Mouse (Mus musculus): ENCODE results near the gene Klhl29. TPM values are rescaled to one million over a fixed set of nuclear protein-coding genes. Genes with fewer than 3 reads are reported as not detected.

The Klhl29 gene
- polyA plus RNA-seq, 1 experiment from 2014 or later, result 2.3 TPM

DNA sequence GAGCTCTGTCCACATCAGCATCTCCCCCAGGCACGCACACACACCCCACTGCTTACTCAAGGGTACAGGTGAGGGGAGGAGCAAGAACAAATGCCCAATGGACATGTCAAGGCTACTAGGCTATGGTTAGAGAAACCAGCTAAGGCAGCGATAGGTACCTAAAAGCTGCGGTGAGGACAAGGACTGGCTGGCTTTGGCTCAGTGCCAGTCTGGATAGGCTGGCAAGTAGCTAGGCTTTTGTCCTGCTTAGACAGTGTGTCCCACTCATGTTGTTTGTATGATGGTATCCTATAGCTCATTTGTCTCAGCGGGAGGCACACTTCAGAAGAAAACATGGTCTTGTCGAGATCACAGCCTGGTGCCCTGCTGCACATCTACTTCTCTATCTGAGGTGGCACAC lies 258.9 kb downstream of the Klhl29 start:
- no peaks in the 10 kb centered on the region for H3K27me3 ChIP-seq
- peaks cover 19% of the 10 kb centered on the region for H3K4me1 ChIP-seq
- no peak overlapping the region for H3K9ac ChIP-seq
- H3K36me3 ChIP-seq, result peaks cover 2% of the 10 kb centered on the region; the same call in 1 of the 2 replicates
- no peaks in the 10 kb centered on the region for H3K9me3 ChIP-seq
- H3K4me2 ChIP-seq (replicated peaks), result no peak overlapping the region
- WGBS, result 94% methylated on average over 5 of the region's 5 CpGs
- H3K27ac ChIP-seq, result no peak overlapping the region
- no peak overlapping the region for H3K4me3 ChIP-seq
- ATAC-seq (ENCODE audit: low FRiP score, low read depth), result no peak

DNA sequence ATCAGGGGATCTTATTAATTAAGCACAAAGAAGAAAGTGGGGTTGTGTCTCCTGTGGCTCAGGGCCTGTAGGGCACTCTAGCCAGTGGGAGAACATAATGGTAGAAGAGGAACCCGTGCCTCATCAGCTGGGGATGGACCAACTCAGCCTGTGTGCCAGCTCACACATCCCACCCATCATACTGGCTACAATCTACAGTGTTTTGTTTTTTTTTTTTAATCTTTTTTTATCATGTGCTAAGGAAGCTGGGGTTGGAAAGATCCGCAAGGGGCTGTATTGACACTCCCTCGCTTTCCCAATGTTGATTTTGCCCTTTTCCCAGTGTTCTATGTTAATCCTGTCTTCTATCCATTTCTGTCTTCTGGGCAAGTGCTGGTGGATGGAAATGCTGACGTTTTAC lies 260.9 kb downstream of the Klhl29 start:
- H3K9me3 ChIP-seq, result no peaks in the 10 kb centered on the region
- H3K4me1 ChIP-seq, result peaks cover 8% of the 10 kb centered on the region
- peaks cover 2% of the 10 kb centered on the region; the same call in 1 of the 2 replicates for H3K36me3 ChIP-seq
- no peak for ATAC-seq (ENCODE audit: low FRiP score, low read depth)
- no peak overlapping the region for H3K4me3 ChIP-seq
- H3K9ac ChIP-seq, result no peak overlapping the region
- H3K27ac ChIP-seq, result no peak overlapping the region
- H3K4me2 ChIP-seq (replicated peaks), result no peak overlapping the region
- no peaks in the 10 kb centered on the region for H3K27me3 ChIP-seq
- WGBS, result 79% methylated on average over 4 of the region's 4 CpGs

DNA sequence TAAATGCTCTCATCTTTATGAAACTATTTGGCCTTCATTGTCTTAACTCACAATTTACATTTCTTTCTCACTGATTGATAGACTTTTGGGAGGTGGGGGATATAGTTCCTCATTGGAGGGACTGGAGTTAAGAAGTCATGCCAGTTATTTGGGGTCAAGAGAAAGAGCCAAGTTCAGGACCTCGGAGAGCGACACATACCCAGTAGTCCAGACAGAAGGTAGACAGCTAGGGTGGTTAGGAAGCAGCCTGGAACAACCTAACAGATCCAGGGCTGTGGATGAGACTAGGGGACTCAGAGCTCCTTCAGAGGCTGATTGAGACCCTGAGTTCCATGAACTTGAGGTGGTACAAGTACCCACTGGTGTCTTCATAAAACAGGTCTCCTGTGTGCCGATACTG lies 264.1 kb downstream of the Klhl29 start:
- H3K4me1 ChIP-seq, result peaks cover 11% of the 10 kb centered on the region; the same call in 1 of the 2 replicates
- no peaks in the 10 kb centered on the region for H3K27me3 ChIP-seq
- no peak overlapping the region for H3K27ac ChIP-seq
- H3K36me3 ChIP-seq, result peaks cover 2% of the 10 kb centered on the region; the same call in 1 of the 2 replicates
- ATAC-seq (ENCODE audit: low FRiP score, low read depth), result no peak
- H3K4me2 ChIP-seq (replicated peaks), result no peak overlapping the region
- H3K4me3 ChIP-seq, result no peak overlapping the region
- H3K9ac ChIP-seq, result no peak overlapping the region
- 65% methylated on average over 3 of the region's 3 CpGs for WGBS
- no peaks in the 10 kb centered on the region for H3K9me3 ChIP-seq

DNA sequence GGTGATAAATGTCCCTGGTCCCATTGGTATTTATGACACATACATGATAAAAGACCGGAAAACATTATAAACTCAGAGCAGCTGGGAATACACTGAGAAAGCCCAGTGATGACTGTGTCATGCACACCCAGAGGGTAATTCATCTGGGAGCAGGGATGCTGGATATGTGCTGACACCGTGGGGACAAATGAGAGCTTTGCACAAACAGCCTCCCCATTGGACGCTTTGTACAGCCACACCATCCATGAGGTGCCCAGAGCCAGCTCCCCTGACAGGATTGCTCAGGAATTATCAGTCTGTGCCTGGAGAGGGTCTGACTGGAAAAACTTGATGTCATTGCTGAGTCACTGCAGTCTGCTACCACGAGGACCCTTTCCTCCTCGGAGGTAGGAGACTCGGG lies 266.9 kb downstream of the Klhl29 start:
- H3K27me3 ChIP-seq, result no peaks in the 10 kb centered on the region

DNA sequence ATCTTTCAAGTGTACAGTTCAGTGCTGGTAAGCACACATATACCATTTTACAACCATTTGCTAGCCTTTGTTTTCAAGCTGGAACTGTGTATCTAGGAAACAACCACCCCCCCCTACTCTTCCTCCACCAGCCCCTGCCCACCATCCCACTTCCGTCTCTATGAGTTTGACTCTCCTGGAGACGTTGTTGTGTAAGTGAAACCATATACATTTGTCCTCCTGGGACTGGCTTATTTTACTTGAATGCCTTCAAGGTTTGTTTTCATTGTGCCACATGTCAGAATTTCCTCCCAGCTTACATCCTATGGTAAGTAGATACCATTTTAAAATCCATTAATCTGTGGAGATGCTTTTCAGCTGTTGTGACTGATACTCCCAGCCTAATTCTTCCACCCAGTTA lies 267.7 kb downstream of the Klhl29 start:
- Histone ChIP-seq H3K27ac (no peak overlapping the region), H3K27me3 (no peaks in the 10 kb centered on the region), H3K4me2 (replicated peaks) (no peak overlapping the region), H3K4me1 (peaks cover 11% of the 10 kb centered on the region; the same call in 1 of the 2 replicates), H3K36me3 (peaks cover 14% of the 10 kb centered on the region; the same call in 1 of the 2 replicates), H3K9me3 (no peaks in the 10 kb centered on the region), H3K9ac (no peak overlapping the region), H3K4me3 (no peak overlapping the region)
- WGBS, result 35% methylated on average over 2 of the region's 2 CpGs
- ATAC-seq (ENCODE audit: low FRiP score, low read depth), result peak; percentile 68

More for the DNA sequence above, 266.9 kb downstream of the Klhl29 start:
- Histone ChIP-seq H3K27ac (no peak overlapping the region), H3K4me3 (no peak overlapping the region), H3K4me1 (peaks cover 11% of the 10 kb centered on the region; the same call in 1 of the 2 replicates), H3K9ac (no peak overlapping the region), H3K4me2 (replicated peaks) (no peak overlapping the region), H3K36me3 (peaks cover 14% of the 10 kb centered on the region; the same call in 1 of the 2 replicates), H3K9me3 (no peaks in the 10 kb centered on the region)
- ATAC-seq (ENCODE audit: low FRiP score, low read depth), result 0 out of 2 replicates have a peak, but pooled peaks have one; percentile 20
- 57% methylated on average over 6 of the region's 6 CpGs for WGBS

DNA sequence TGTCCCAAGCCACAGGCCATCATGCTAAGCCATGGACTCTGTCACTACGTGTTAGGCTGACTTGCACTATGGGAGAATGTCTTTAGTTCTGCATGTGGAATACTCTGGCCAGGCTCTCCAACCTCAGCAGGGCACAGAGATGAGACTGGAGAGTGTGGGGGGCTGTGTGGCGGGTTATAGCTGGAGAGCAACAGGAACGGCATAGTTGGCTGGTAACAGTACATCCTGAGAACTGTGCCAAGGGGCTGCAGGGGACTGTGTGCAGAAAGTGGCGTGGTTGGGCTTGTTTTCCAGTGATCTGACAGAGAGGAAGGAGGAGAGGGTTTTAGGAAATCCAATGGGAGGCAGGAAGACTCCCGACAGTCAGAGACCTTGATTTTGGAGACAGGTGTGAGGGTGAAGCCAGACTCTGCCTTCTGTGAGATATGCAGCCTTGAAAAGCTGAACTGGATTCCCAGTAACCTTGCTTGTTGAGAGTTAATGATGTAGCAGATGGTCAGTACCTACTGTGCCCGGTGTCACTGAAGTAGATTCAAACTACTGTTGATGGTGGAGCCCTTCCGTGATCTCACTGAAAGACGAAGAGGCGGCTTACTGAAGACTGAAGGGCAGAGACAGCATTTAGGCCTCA lies 270.9 kb downstream of the Klhl29 start:
- ATAC-seq (ENCODE audit: low FRiP score, low read depth), result no peak
- Histone ChIP-seq H3K27ac (no peak overlapping the region), H3K36me3 (peaks cover 20% of the 10 kb centered on the region; the same call in 1 of the 2 replicates), H3K9me3 (no peaks in the 10 kb centered on the region), H3K27me3 (no peaks in the 10 kb centered on the region), H3K9ac (no peak overlapping the region), H3K4me3 (no peak overlapping the region), H3K4me2 (replicated peaks) (no peak overlapping the region), H3K4me1 (peaks cover 16% of the 10 kb centered on the region; the same call in 1 of the 2 replicates)
- WGBS, result 86% methylated on average over 9 of the region's 9 CpGs

DNA sequence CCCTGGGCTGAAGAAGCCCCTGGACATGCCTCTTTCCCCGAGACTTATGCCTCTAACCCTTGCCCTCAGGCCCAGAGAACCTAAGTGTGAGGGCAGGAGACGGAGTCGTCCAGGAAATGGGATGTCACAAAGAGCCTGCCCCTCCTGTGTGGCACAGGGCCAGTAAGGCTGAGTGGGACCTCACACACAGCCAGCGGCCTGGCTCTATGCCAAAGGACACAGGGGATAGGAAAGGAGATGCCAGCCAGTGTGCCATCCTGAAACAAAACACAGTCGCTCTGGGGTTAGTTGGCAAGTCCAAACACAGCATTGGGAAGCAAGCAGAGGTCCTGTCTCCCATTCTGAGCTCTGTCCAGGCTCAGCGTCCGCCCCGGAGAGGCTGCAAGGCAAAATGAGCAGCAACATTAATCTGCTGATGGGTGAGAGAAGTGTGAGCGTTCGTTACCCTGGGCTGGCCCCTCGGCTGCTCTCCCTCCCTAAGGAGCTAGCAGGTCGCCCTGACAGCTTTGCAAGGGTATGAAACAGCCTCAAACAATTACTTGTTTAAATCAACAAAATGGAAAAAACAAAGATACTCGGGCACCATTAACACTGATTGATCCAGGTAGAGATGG lies 274.0 kb downstream of the Klhl29 start:
- 0 out of 2 replicates have a peak, but pooled peaks cover 5% of the 10 kb centered on the region for H3K4me1 ChIP-seq
- H3K9ac ChIP-seq, result no peak overlapping the region
- H3K4me2 ChIP-seq (replicated peaks), result no peak overlapping the region
- ATAC-seq (ENCODE audit: low FRiP score, low read depth), result no peak
- no peaks in the 10 kb centered on the region for H3K9me3 ChIP-seq
- H3K27ac ChIP-seq, result no peak overlapping the region
- 75% methylated on average over 13 of the region's 13 CpGs for WGBS
- H3K36me3 ChIP-seq, result peaks cover 32% of the 10 kb centered on the region
- no peak overlapping the region for H3K4me3 ChIP-seq
- no peaks in the 10 kb centered on the region for H3K27me3 ChIP-seq

DNA sequence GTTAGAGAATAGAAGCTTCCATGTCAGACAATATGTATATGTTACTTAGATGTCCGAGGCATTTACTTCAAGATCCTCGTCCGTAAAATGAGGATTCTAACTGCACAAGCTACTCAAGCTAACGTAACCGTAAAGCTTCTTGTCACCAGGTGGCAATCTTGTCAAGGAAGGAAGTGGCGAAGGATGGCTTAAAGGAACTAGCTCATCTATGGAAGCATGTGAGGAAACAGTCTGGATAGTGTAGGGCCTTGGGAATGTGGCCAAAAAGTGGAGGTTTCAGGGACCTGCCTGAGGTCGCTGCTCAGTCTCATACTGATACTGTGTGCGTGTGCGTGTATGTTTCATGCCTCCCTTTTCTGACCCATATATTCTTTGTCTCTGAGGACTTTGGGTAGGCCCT lies 275.9 kb downstream of the Klhl29 start:
- Histone ChIP-seq H3K9ac (no peak overlapping the region), H3K27ac (no peak overlapping the region), H3K27me3 (no peaks in the 10 kb centered on the region), H3K36me3 (peaks cover 37% of the 10 kb centered on the region), H3K4me2 (replicated peaks) (no peak overlapping the region), H3K4me1 (0 out of 2 replicates have a peak, but pooled peaks cover 5% of the 10 kb centered on the region), H3K4me3 (no peak overlapping the region), H3K9me3 (no peaks in the 10 kb centered on the region)
- WGBS, result 83% methylated on average over 9 of the region's 9 CpGs
- ATAC-seq (ENCODE audit: low FRiP score, low read depth), result no peak

DNA sequence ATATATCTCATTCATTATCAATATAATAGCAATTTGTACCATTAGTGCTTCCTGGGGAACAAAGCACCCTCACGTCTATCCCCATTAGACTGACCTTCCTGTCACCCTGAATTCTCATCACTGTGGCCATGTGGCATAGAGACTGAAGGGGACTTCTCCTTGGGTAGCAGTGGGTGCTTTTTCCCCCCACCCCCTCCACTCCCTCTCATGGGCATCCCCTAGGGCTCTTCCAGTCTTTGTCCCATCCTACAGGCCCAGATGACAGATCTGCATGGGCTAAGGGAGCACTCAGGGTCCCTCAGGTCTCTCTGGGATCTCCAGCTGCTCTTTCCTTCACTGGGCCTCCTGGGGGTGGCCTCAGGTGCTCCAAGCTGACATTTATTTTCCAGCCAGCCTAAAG lies 286.8 kb downstream of the Klhl29 start:
- H3K27ac ChIP-seq, result no peak overlapping the region
- no peak overlapping the region for H3K4me3 ChIP-seq
- H3K4me2 ChIP-seq (replicated peaks), result no peak overlapping the region
- H3K9ac ChIP-seq, result no peak overlapping the region
- WGBS, result 67% methylated on average over 1 of the region's 1 CpGs
- peaks cover 76% of the 10 kb centered on the region for H3K36me3 ChIP-seq
- ATAC-seq (ENCODE audit: low FRiP score, low read depth), result no peak
- no peaks in the 10 kb centered on the region for H3K9me3 ChIP-seq
- peaks cover 7% of the 10 kb centered on the region for H3K4me1 ChIP-seq
- no peaks in the 10 kb centered on the region for H3K27me3 ChIP-seq

DNA sequence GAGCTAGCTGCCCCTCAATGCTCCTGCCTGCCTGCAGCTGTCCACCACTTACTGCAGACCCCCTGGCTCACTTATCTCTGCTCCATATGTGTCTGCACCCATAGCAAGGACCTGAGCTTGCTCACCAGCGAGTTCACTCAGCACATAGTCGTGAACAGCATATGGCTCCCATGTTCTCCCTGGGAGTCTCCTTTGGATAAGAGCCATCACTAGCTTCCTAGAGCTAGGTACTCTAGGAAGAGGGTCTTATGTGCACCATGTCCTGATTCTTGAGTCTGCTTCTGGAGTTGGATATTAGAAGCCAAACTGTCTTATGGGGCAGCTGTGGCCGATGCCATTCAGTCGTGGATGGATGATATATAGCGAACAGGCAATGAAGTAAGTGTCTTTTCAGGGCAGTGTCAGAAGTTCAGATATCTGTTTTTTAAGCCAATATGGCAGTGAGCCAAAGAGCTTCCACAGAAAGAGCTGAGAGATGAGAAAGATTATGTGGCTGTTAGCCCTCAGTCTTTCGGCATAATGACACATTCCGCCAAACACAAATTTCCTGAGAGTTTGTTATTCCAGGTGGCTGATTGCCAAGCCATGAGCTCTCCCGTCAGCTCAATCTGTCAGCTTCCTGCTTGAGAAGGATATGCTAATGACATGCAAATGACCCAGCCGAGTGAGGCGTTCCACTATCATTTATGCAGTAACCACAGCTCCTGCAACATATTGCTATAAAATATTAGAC lies 287.5 kb downstream of the Klhl29 start:
- peaks cover 76% of the 10 kb centered on the region for H3K36me3 ChIP-seq

DNA sequence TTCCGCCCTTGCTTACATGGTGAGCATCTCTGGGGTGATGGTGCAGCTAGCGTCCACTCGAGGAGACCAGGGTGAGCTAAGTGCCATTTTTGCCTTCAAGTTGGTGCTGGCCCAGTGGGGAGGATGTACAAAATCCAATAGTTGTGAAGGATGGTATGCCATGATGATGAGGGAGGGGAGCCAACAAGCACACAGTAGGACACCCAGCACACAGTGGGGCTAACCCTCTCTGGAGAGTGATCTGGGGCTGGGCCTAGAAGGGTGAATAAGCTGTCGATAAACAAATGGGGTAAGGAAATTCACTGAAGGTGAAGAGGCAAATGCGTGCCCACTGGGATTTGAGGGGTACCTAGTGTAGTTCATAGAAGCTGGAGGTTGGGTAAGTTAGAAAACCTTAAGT lies 290.8 kb downstream of the Klhl29 start:
- no peaks in the 10 kb centered on the region for H3K27me3 ChIP-seq
- no peak overlapping the region for H3K9ac ChIP-seq
- no peak overlapping the region for H3K27ac ChIP-seq
- H3K36me3 ChIP-seq, result peaks cover 73% of the 10 kb centered on the region
- peaks cover 7% of the 10 kb centered on the region for H3K4me1 ChIP-seq
- no peak overlapping the region for H3K4me3 ChIP-seq
- no peaks in the 10 kb centered on the region for H3K9me3 ChIP-seq
- H3K4me2 ChIP-seq (replicated peaks), result no peak overlapping the region
- WGBS, result 96% methylated on average over 5 of the region's 5 CpGs
- no peak for ATAC-seq (ENCODE audit: low FRiP score, low read depth)

More for the DNA sequence above, 287.5 kb downstream of the Klhl29 start:
- H3K4me2 ChIP-seq (replicated peaks), result no peak overlapping the region
- 0 out of 2 replicates have a peak, but pooled peaks have one; percentile 9 for ATAC-seq (ENCODE audit: low FRiP score, low read depth)
- H3K27ac ChIP-seq, result no peak overlapping the region
- H3K27me3 ChIP-seq, result no peaks in the 10 kb centered on the region
- WGBS, result 44% methylated on average over 10 of the region's 10 CpGs
- H3K9me3 ChIP-seq, result no peaks in the 10 kb centered on the region
- H3K9ac ChIP-seq, result no peak overlapping the region
- H3K4me3 ChIP-seq, result no peak overlapping the region
- peaks cover 7% of the 10 kb centered on the region for H3K4me1 ChIP-seq

DNA sequence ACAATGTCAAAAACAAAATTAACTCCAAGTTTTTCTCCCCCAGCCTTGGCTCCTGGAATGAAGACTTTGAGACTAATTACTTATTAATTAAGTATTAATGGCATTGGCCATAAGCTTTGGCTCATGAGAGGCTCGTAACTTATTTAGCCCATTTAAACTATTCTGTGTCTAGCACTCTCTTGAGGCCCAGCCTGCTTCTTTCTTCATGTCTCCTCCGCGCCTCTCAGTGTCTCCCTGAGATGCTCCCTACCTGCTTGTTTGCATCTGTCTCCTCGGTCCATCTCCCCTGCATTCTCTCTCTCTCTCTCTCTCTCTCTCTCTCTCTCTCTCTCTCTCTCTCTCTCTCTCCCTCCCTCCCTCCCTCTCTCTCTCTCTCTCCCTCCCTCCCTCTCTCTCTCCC lies 294.0 kb downstream of the Klhl29 start:
- no peaks in the 10 kb centered on the region for H3K27me3 ChIP-seq
- H3K4me2 ChIP-seq (replicated peaks), result no peak overlapping the region
- no peak for ATAC-seq (ENCODE audit: low FRiP score, low read depth)
- H3K4me3 ChIP-seq, result no peak overlapping the region
- no peak overlapping the region for H3K9ac ChIP-seq
- H3K27ac ChIP-seq, result no peak overlapping the region
- H3K36me3 ChIP-seq, result peaks cover 68% of the 10 kb centered on the region
- WGBS, result 94% methylated on average over 4 of the region's 4 CpGs
- H3K9me3 ChIP-seq, result no peaks in the 10 kb centered on the region
- H3K4me1 ChIP-seq, result no peaks in the 10 kb centered on the region
